Mouse (Mus musculus) midbrain, postnatal 0 days (tissue): Measurements from ENCODE around the gene Hbq1b. TPM values are rescaled to one million over a fixed set of nuclear protein-coding genes. Genes with fewer than 3 reads are reported as not detected.

Experiments
- ATAC-seq: fragments of 200-750 bp; cut with Nextera tagmentation; 2 replicates; pipeline ENCODE4 v1.8.0; 2017; ENCODE audit warnings: moderate number of reproducible peaks, mild to moderate bottlenecking, moderate TSS enrichment, moderate library complexity; ENCODE audit not compliant: low FRiP score
- DNase-seq: peaks from one replicate; pipeline ENCODE4 v3.0.0-alpha.2; 2015; ENCODE audit warnings: low spot score
- H3K27ac ChIP-seq: fragments of 300-500 bp; sonication (generic); 2 replicates; pipeline ENCODE4 v1.5.1; 2014; ENCODE audit warnings: low read depth, mild to moderate bottlenecking, low read length, mixed read lengths
- H3K27me3 ChIP-seq: fragments of 300-500 bp; sonication (generic); 2 replicates; pipeline ENCODE4 v1.6.1; 2014; ENCODE audit warnings: low read length, control low read depth, mixed read lengths; ENCODE audit not compliant: insufficient read depth
- H3K36me3 ChIP-seq: fragments of 300-500 bp; sonication (generic); 2 replicates; pipeline ENCODE4 v1.6.1; 2014; ENCODE audit warnings: low read length, control low read depth, mixed read lengths; ENCODE audit not compliant: insufficient read depth
- H3K4me1 ChIP-seq: fragments of 300-500 bp; sonication (generic); 2 replicates; pipeline ENCODE4 v1.6.1; 2014; ENCODE audit warnings: mild to moderate bottlenecking, control low read depth, antibody characterized with exemption, low read length, mixed read lengths; ENCODE audit not compliant: insufficient read depth
- H3K4me2 ChIP-seq: fragments of 300-500 bp; sonication (generic); 2 replicates; pipeline ENCODE4 v1.6.1; 2014; ENCODE audit warnings: low read depth, mild to moderate bottlenecking, low read length, mixed read lengths; ENCODE audit not compliant: poor library complexity, severe bottlenecking
- H3K4me3 ChIP-seq: fragments of 300-500 bp; sonication (generic); 2 replicates; pipeline ENCODE4 v1.5.1; 2014; ENCODE audit warnings: low read depth, mild to moderate bottlenecking, low read length, moderate library complexity
- H3K9ac ChIP-seq: fragments of 300-500 bp; sonication (generic); replicated peaks from 2 replicates; pipeline ENCODE4 v1.6.1; 2014; ENCODE audit warnings: mild to moderate bottlenecking, low read length, moderate library complexity, mixed read lengths; ENCODE audit not compliant: poor library complexity, severe bottlenecking
- H3K9me3 ChIP-seq: fragments of 300-500 bp; sonication (generic); 2 replicates; pipeline ENCODE4 v1.6.1; 2016; ENCODE audit warnings: low read length, control low read depth
- CTCF ChIP-seq: IDR thresholded peaks from 2 replicates; pipeline ENCODE4 v1.5.1; 2016; ENCODE audit warnings: antibody characterized with exemption, mild to moderate bottlenecking
- WGBS: fragments of 180-500 bp; shearing (Covaris S2); extraction: QIAGEN DNeasy Blood & Tissue Kit; methylation state at CpG from one replicate; pipeline ENCODE4 v1.1.7; 2014; 5-methylcytosine and 5-hydroxymethylcytosine counted together
- polyA plus RNA-seq: library from polyadenylated mRNA; unstranded; fragments of >200 nt; fragmentation: Nextera tagmentation; extraction: Ambion mirVana; gene quantifications from 2 replicates; pipeline ENCODE4 v1.2.1, GENCODE M21; 2015
- total RNA-seq: library from RNA; depleted of rRNA; stranded (reverse); fragments of >200 nt; gene quantifications from 2 replicates; pipeline ENCODE4 v1.2.3, GENCODE M21; 2014; rRNA removed

Hbq1b gene
- total and polyA plus RNA-seq, 2 experiments from 2014 or later, result 1.9 to 5.9 TPM

DNA sequence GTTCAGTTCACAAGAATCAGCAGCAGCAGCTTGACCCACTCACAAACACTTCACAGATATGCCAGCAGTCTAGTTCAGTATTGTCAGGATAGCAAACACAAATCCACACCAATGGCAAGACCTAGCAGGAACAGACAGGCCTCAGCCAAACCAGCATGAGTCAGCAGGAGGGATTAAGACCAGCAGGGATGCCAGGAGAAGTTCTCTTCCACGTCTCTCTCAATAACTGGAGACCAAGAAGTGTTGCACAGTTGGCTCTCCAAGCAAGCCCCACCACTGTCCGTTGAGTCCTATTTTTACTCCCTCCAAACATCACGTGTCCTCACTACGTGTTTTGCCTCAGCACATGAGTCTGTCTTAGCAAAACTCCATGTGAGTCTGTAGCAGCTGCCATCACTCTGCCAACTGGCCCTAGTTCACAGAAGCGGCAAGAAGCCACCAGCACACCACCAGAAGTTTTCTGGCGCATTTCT is 49.7 kb downstream of the Hbq1b start:
- ATAC-seq, result no peak
- H3K9me3 ChIP-seq, result no peaks in the 10 kb centered on the region
- H3K9ac ChIP-seq, result no peak overlapping the region
- TF ChIP-seq CTCF, result no peak
- no peak for DNase-seq
- H3K36me3 ChIP-seq, result no peaks in the 10 kb centered on the region
- no peak overlapping the region for H3K4me3 ChIP-seq
- H3K4me1 ChIP-seq, result no peaks in the 10 kb centered on the region
- 85% methylated on average over 6 of the region's 6 CpGs for WGBS
- H3K27me3 ChIP-seq, result no peaks in the 10 kb centered on the region
- no peak overlapping the region for H3K27ac ChIP-seq
- no peak overlapping the region for H3K4me2 ChIP-seq

Other genes starting within 250 kb of the Hbq1b start
- 0.33 TPM in 1 of 2 replicates, not detected in the other for gene Il9r, start 86.7 kb upstream of the Hbq1b start, total RNA-seq
- 0.04 TPM in 1 of 2 replicates, not detected in the other for gene Il9r, start 86.7 kb upstream of the Hbq1b start, polyA plus RNA-seq
- 13.3 and 23.6 TPM in 2 replicates for gene Snrnp25, start 81.5 kb upstream of the Hbq1b start, total RNA-seq
- 47.8 and 48.9 TPM in 2 replicates for gene Snrnp25, start 81.5 kb upstream of the Hbq1b start, polyA plus RNA-seq
- 27.4 and 55.6 TPM in 2 replicates for gene Rhbdf1, start 64.7 kb upstream of the Hbq1b start, total RNA-seq
- 17.6 and 21.0 TPM in 2 replicates for gene Rhbdf1, start 64.7 kb upstream of the Hbq1b start, polyA plus RNA-seq
- 31.7 and 35.0 TPM in 2 replicates for gene Mpg, start 60.5 kb upstream of the Hbq1b start, total RNA-seq
- 31.2 and 37.7 TPM in 2 replicates for gene Mpg, start 60.5 kb upstream of the Hbq1b start, polyA plus RNA-seq
- gene Nprl3, start 19.3 kb upstream of the Hbq1b start, total RNA-seq, result 36.0 and 44.7 TPM in 2 replicates
- 35.3 and 38.6 TPM in 2 replicates for gene Nprl3, start 19.3 kb upstream of the Hbq1b start, polyA plus RNA-seq
- 0.38 TPM in 1 of 2 replicates, not detected in the other for gene Hba-x, start 10.6 kb upstream of the Hbq1b start, total RNA-seq
- gene Hba-x, start 10.6 kb upstream of the Hbq1b start, polyA plus RNA-seq, result 0.49 TPM in 1 of 2 replicates, not detected in the other
- 562 and 930 TPM in 2 replicates for gene Hba-a1, start 3.5 kb upstream of the Hbq1b start, total RNA-seq
- 470 and 497 TPM in 2 replicates for gene Hba-a1, start 3.5 kb upstream of the Hbq1b start, polyA plus RNA-seq
- gene Hba-a2, start 9.5 kb downstream of the Hbq1b start, total RNA-seq, result 1,333 and 2,070 TPM in 2 replicates
- 1,100 and 1,214 TPM in 2 replicates for gene Hba-a2, start 9.5 kb downstream of the Hbq1b start, polyA plus RNA-seq
- 3.2 and 3.6 TPM in 2 replicates for gene Hbq1a, start 13.1 kb downstream of the Hbq1b start, total RNA-seq
- gene Hbq1a, start 13.1 kb downstream of the Hbq1b start, polyA plus RNA-seq, result 2.7 and 2.8 TPM in 2 replicates
- 46.4 and 47.5 TPM in 2 replicates for gene Sh3pxd2b, start 60.9 kb downstream of the Hbq1b start, total RNA-seq
- 8.6 and 8.7 TPM in 2 replicates for gene Sh3pxd2b, start 60.9 kb downstream of the Hbq1b start, polyA plus RNA-seq
- gene Ubtd2, start 168.4 kb downstream of the Hbq1b start, total RNA-seq, result 57.5 and 61.1 TPM in 2 replicates
- gene Ubtd2, start 168.4 kb downstream of the Hbq1b start, polyA plus RNA-seq, result 28.5 and 32.4 TPM in 2 replicates
- not detected in 2 replicates for gene Efcab9, start 245.1 kb downstream of the Hbq1b start, total RNA-seq
- gene Efcab9, start 245.1 kb downstream of the Hbq1b start, polyA plus RNA-seq, result not detected in 2 replicates
- gene Stk10, start 246.3 kb downstream of the Hbq1b start, total RNA-seq, result 4.7 and 9.4 TPM in 2 replicates
- 0.87 and 0.99 TPM in 2 replicates for gene Stk10, start 246.3 kb downstream of the Hbq1b start, polyA plus RNA-seq